Mouse (Mus musculus) limb, embryonic 15.5 days (tissue): ENCODE data around the gene Tmem184a. TPM values are rescaled to one million over a fixed set of nuclear protein-coding genes. Genes with fewer than 3 reads are reported as not detected.
A peak's percentile ranks its signal among the peaks of the same experiment; 100 is the strongest.

ENCODE experiments used
- ATAC-seq: fragments of 200-750 bp; cut with Nextera tagmentation; 2 replicates; pipeline ENCODE4 v1.8.0; 2017; ENCODE audit warnings: low read depth, moderate TSS enrichment; ENCODE audit not compliant: insufficient number of reproducible peaks, low FRiP score, low TSS enrichment
- H3K27ac ChIP-seq: fragments of 300-500 bp; sonication (generic); 2 replicates; pipeline ENCODE4 v1.5.1; 2015; ENCODE audit warnings: moderate library complexity, mild to moderate bottlenecking, inconsistent platforms
- H3K27me3 ChIP-seq: fragments of 300-500 bp; sonication (generic); 2 replicates; pipeline ENCODE4 v1.6.1; 2015; ENCODE audit warnings: inconsistent platforms
- H3K36me3 ChIP-seq: fragments of 300-500 bp; sonication (generic); 2 replicates; pipeline ENCODE4 v1.6.1; 2015; ENCODE audit warnings: inconsistent platforms
- H3K4me1 ChIP-seq: fragments of 300-500 bp; sonication (generic); 2 replicates; pipeline ENCODE4 v1.6.1; 2015; ENCODE audit warnings: inconsistent platforms
- H3K4me2 ChIP-seq: fragments of 300-500 bp; sonication (generic); 2 replicates; pipeline ENCODE4 v1.6.1; 2015; ENCODE audit warnings: mild to moderate bottlenecking, inconsistent platforms
- H3K4me3 ChIP-seq: fragments of 300-500 bp; sonication (generic); 2 replicates; pipeline ENCODE4 v1.5.1; 2015; ENCODE audit warnings: mild to moderate bottlenecking, inconsistent platforms
- H3K9ac ChIP-seq: fragments of 300-500 bp; sonication (generic); 2 replicates; pipeline ENCODE4 v1.6.1; 2015; ENCODE audit warnings: inconsistent platforms
- H3K9me3 ChIP-seq: fragments of 300-500 bp; sonication (generic); 2 replicates; pipeline ENCODE4 v1.6.1; 2016; ENCODE audit warnings: inconsistent platforms
- WGBS: fragments of 180-500 bp; shearing (Covaris S2); methylation state at CpG from one replicate; pipeline ENCODE4 v1.1.7; 2015; 5-methylcytosine and 5-hydroxymethylcytosine counted together
- polyA plus RNA-seq: library from polyadenylated mRNA; unstranded; fragments of >200 nt; fragmentation: Nextera tagmentation; extraction: Ambion mirVana; gene quantifications from 2 replicates; pipeline ENCODE4 v1.2.1, GENCODE M21; 2015

The Tmem184a gene
- polyA plus RNA-seq, 1 experiment from 2014 or later, result 11.1 TPM

DNA sequence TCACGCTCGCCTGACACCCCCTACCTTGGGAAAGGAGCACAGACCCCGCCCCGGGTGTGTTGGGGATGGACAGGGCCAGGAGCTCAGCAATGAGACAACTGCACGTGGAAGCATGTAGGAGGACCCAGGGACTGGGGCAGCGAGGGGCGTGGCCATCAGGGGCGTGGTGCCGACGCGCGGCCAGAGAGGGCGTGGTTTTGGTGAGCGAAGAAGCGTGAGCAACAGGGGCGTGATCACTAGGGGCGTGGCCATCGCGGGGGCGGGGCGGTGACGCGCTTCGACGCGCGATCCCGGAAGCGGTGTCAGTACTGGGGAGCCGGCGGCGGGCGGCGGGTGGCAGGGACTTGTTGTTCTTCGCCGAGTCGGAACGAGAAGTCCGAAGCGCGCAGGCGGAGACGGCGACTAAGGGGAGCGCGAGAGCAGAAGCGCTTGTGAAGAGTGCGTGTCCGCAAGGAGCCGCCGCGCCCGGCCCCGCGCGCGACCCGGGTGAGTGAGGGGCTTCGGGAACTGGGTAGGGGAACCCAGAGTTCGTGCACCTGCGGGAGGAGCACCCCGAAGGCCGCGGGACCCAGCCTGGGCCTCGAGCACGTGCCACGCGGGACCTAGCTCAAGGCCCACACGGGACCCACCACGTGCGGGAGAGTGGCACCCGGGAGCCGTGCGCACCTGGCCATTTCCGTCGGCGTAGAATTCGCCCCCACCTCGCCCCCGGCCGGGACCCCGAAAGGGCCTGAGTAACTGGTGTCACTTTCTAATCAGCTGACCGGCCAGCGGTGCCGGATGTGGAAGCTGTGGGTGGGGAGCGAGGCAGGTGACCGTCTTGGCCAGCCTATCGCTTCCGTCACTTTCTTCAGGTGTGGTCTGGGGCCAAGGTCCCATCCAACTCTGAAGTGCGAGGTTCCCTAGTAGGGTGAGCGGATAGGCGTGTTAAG lies 28.2 kb downstream of the Tmem184a start, which contains the start of gene Mafk:
Gene Mafk, plus strand, starts transcription at position 287 of the 932 bp plus-strand sequence.
- no peaks in the 10 kb centered on the region for H3K9me3 ChIP-seq
- H3K4me3 ChIP-seq, result peak within 1 kb of the TSS; percentile 94
- H3K36me3 ChIP-seq, result no peaks in the 10 kb centered on the region
- peak within 1 kb of the TSS; percentile 81 for H3K27ac ChIP-seq
- peak; percentile 78 for ATAC-seq
- H3K4me2 ChIP-seq, result peak within 1 kb of the TSS; percentile 100
- peaks cover 48% of the 10 kb centered on the region for H3K4me1 ChIP-seq
- no peaks in the 10 kb centered on the region for H3K27me3 ChIP-seq
- peak within 1 kb of the TSS; percentile 73 for H3K9ac ChIP-seq
- whole genome bisulfite sequencing, result under 1% methylated on average over 91 of the region's 92 CpGs

DNA sequence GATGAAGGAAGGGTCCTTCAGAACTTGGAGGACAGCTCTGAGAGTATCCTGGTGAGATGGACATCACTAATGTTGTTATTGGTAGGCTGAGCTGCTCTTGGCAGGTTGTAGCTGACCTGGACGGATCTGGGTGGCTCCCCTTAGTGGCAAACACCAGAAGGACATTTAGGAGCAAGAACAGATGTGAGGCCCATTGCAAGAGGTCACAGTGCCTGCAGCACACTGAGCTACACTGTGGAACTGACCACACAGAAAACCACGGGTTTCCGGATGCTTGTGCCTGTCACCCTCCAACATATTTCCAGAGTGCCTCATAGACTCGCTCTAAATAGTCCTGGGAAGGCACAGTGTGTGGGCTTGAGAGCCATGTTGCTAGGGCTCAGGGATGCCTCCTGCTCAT lies 30.3 kb downstream of the Tmem184a start:
- Histone ChIP-seq H3K9ac (no peak overlapping the region), H3K27ac (no peak overlapping the region), H3K4me1 (peaks cover 32% of the 10 kb centered on the region), H3K4me2 (no peak overlapping the region), H3K36me3 (no peaks in the 10 kb centered on the region), H3K9me3 (no peaks in the 10 kb centered on the region), H3K27me3 (no peaks in the 10 kb centered on the region), H3K4me3 (no peak overlapping the region)
- no peak for ATAC-seq
- 50% methylated on average over 4 of the region's 4 CpGs for WGBS

DNA sequence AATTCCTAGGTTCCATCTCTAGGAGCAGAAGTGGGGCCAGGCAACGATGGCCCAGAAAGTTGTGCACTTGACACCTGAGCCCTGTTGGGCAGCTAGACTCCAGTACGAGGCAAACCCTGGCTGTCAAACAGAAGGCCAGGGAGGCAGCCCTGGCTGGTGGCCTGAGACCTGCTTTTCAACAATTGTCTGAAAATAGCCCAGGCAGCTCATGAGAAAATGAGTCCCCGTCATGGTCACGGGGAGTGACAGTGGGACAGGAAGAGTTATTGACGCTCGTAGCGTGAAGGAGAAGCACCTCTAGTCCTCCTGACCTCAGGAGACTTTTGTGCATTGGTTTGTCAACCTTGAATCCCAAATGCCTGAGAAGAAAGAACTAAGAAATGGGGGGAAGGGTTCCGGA lies 38.3 kb downstream of the Tmem184a start:
- Histone ChIP-seq H3K4me1 (no peaks in the 10 kb centered on the region), H3K4me2 (no peak overlapping the region), H3K9ac (no peak overlapping the region), H3K27me3 (no peaks in the 10 kb centered on the region), H3K4me3 (no peak overlapping the region), H3K9me3 (no peaks in the 10 kb centered on the region), H3K27ac (no peak overlapping the region), H3K36me3 (no peaks in the 10 kb centered on the region)
- 81% methylated on average over 8 of the region's 8 CpGs for WGBS
- no peak for ATAC-seq

DNA sequence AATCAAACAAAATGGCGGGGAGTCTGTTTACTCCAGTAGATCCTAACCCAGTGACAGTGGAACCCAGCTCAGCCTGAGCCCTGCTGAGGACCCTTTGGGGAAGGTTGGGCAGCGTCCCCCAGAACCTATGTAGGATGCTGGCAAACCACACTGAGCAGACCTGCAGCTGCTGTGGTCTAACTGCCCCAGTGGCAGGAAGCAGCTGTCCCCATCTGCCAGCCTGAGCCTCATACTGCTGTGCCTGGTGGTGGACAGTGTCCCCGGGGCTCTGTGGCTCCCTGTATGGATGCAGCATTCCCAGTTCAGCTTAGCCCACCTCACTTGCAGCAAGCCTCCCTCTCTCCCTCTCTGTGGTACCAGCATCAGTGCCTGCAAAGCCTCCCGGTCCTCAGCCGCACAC lies 42.8 kb downstream of the Tmem184a start:
- peaks cover 13% of the 10 kb centered on the region for H3K4me1 ChIP-seq
- WGBS, result 77% methylated on average over 5 of the region's 5 CpGs
- no peak overlapping the region for H3K9ac ChIP-seq

DNA sequence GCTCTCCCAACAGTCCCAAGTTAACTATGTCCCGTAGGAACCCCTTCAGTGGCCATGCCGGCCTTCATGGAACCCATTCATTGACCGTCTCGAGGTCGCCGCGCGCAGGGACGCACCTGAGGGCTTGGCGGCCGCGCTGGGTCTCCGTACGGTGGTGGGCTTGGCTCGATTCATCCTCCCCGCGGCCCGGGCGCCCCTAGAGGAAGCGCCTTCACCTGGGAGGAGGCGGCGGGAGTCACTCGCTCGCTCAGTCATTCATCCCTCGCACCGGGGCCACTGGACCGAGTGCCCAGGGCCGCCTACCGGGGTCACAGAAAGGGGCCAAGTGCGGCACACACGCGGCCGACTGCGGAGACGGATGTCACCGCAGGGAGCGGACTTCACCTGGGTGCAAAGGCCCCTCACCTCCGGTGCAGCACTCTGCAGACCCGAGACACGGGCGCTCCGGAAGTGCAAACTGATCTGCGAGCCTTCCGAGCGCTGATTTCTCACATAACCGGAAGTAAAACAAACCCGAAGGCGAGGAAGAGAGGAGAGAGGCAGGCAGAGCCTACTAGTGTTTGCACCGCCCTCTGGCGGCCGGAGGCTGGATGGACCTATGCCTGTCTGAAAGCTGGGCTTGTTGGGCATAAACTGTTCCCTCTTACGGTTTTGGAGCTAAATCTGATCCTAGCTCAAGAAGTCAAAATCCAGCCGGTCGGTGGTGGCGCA lies 44.3 kb downstream of the Tmem184a start, which contains the start of gene Ints1:
Gene Ints1, minus strand, starts transcription at position 459 of the 711 bp plus-strand sequence.
- Histone ChIP-seq H3K27ac (peak within 1 kb of the TSS; percentile 44; the same call in 1 of the 2 replicates), H3K4me1 (peaks cover 13% of the 10 kb centered on the region), H3K36me3 (peaks cover 36% of the 10 kb centered on the region), H3K4me2 (peak within 1 kb of the TSS; percentile 80), H3K27me3 (no peaks in the 10 kb centered on the region), H3K4me3 (peak within 1 kb of the TSS; percentile 86), H3K9me3 (no peaks in the 10 kb centered on the region), H3K9ac (peak within 1 kb of the TSS; percentile 83)
- peak; percentile 86 for ATAC-seq
- WGBS, result under 1% methylated on average over 55 of the region's 55 CpGs

More for the DNA sequence above, 42.8 kb downstream of the Tmem184a start:
- no peak for ATAC-seq
- Histone ChIP-seq H3K4me3 (no peak overlapping the region), H3K27ac (no peak overlapping the region), H3K27me3 (no peaks in the 10 kb centered on the region), H3K36me3 (peaks cover 21% of the 10 kb centered on the region), H3K9me3 (no peaks in the 10 kb centered on the region), H3K4me2 (no peak overlapping the region)

DNA sequence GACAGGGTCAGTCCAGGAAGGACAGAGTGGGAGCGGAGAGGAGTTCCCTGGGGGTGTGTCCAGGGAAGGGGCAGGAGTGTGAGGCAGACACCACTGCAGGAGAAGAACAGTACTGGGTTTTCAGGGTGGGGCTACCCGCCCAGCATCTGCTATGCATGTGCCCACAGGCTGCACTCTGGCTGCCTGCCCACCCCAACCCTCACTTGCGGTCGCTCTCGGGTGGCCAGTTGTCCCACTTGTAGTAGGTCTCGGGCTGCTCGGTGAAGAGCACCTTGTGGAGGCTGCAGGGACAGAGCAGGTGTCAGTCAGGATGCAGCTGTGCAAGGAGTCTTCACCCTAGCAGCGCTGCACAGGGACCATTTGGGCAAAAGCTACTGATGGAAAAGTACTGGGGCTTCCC lies 51.5 kb downstream of the Tmem184a start:
- Histone ChIP-seq H3K9ac (no peak overlapping the region), H3K36me3 (peaks cover 100% of the 10 kb centered on the region), H3K27me3 (no peaks in the 10 kb centered on the region), H3K9me3 (no peaks in the 10 kb centered on the region), H3K4me3 (no peak overlapping the region), H3K4me2 (no peak overlapping the region), H3K27ac (no peak overlapping the region), H3K4me1 (no peaks in the 10 kb centered on the region)
- ATAC-seq, result no peak
- 85% methylated on average over 8 of the region's 8 CpGs for WGBS

DNA sequence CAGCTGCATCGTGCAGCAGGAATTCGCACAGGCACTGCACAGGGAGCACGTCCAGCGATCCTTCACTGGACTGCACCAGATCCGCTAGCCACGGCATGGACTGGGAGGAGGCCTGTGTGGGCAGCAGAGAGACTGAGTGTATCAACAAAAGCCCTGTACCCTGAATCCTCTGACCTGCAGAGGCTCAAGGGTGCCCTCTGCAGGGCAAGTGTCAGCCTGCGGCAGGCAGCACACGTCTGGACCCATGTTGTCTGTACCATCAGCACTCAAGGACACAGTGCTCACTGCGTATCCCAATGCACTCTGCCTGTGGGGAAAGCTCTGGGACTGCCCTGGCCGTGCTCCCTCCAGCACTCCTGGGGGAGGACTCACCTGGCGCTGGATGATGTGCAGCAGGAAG lies 55.4 kb downstream of the Tmem184a start:
- Histone ChIP-seq H3K4me2 (no peak overlapping the region), H3K9me3 (no peaks in the 10 kb centered on the region), H3K9ac (no peak overlapping the region), H3K4me3 (no peak overlapping the region), H3K4me1 (no peaks in the 10 kb centered on the region), H3K27me3 (no peaks in the 10 kb centered on the region), H3K36me3 (peaks cover 100% of the 10 kb centered on the region), H3K27ac (no peak overlapping the region)
- ATAC-seq, result no peak
- WGBS, result 74% methylated on average over 11 of the region's 11 CpGs

DNA sequence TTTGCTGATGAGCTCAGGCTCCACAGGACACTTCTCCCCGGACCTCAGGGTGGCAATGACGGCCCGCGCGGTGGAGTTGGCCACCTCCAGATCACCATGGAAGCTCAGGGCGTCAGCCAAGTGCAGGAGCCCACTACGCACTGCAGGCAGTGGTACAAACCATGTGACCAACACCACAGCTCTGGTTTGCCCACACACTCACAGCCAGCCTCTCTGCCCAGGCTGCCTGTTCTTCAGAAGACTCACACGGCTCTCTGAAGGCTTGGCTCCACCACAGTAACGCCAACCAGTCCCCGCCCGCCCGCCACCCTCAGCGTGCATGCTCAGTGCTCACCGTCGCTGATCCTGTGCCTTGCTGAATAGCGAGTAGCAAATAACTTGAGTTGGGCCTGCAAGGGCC lies 61.6 kb downstream of the Tmem184a start:
- ATAC-seq, result no peak

DNA sequence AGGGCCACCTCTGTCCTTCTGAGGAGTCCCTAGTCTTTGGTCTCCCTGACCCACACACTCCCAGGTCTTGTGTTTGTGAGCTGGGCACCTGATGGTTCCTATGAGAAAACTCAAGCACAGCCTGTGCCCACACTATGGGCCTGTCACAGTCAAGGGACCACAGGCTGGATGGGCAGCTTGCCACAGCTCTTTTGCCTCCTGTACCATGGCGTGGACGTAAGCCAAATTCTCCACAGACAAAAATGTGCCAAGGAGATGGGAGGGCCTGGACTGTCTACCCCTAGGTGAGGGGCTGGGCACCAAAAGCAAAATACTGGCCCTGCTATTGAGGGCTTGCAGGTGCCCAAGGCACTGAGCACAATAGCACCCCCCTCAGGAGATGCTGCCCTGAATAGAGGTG lies 63.1 kb downstream of the Tmem184a start:
- no peaks in the 10 kb centered on the region for H3K4me1 ChIP-seq
- no peak for ATAC-seq
- no peak overlapping the region for H3K9ac ChIP-seq
- H3K4me3 ChIP-seq, result no peak overlapping the region
- peaks cover 98% of the 10 kb centered on the region for H3K36me3 ChIP-seq
- no peak overlapping the region for H3K27ac ChIP-seq
- WGBS, result 86% methylated on average over 2 of the region's 2 CpGs
- no peak overlapping the region for H3K4me2 ChIP-seq
- H3K27me3 ChIP-seq, result no peaks in the 10 kb centered on the region
- H3K9me3 ChIP-seq, result no peaks in the 10 kb centered on the region

More for the DNA sequence above, 61.6 kb downstream of the Tmem184a start:
- no peak overlapping the region for H3K27ac ChIP-seq
- H3K4me1 ChIP-seq, result no peaks in the 10 kb centered on the region
- H3K9me3 ChIP-seq, result no peaks in the 10 kb centered on the region
- peaks cover 98% of the 10 kb centered on the region for H3K36me3 ChIP-seq
- WGBS, result 85% methylated on average over 16 of the region's 16 CpGs
- H3K27me3 ChIP-seq, result no peaks in the 10 kb centered on the region
- no peak overlapping the region for H3K9ac ChIP-seq
- H3K4me3 ChIP-seq, result no peak overlapping the region
- H3K4me2 ChIP-seq, result no peak overlapping the region

DNA sequence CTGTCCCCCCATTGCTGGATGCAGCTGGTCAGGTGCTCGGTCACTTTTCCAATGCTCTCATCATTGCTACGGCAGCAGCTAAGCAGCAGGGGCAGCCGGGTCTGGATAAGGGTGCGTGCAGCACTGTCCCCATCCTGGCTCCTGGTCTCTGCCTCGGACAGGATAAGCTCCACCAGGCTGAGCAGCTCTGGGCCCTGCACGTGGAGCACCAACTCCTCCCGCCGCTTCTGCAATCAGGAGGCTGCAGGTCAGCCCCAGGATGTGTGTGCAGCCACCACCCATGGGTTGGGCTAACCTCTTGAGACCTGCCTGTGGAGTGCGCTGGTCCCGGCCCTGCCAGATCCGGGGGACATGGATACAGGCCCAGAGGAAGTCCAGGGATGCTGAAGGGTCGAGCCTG lies 63.6 kb downstream of the Tmem184a start:
- WGBS, result 89% methylated on average over 12 of the region's 12 CpGs
- Histone ChIP-seq H3K9ac (no peak overlapping the region), H3K36me3 (peaks cover 98% of the 10 kb centered on the region), H3K4me2 (no peak overlapping the region), H3K27ac (no peak overlapping the region), H3K27me3 (no peaks in the 10 kb centered on the region), H3K4me1 (no peaks in the 10 kb centered on the region), H3K9me3 (no peaks in the 10 kb centered on the region), H3K4me3 (no peak overlapping the region)
- ATAC-seq, result no peak

DNA sequence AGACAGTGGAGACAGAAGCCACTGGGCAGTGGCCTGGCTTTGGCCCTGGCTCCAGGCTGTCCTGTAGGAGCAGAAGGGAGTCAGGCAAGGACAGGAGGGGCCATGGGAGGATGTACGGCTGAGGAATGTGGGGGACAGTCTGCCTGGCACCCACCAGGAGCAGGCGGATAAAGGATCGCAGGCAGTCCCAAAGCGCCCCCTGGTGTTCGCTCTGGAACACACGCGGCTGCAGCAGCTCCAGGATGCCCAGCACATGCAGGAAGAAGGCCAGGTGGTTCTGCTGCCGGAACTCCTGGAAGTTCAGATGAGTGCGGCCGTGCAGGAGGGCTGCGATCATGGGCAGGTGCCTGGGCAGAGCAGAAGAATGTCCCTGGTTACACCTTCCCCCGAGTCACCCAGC lies 65.0 kb downstream of the Tmem184a start:
- no peaks in the 10 kb centered on the region for H3K4me1 ChIP-seq

More for the DNA sequence above, 65.0 kb downstream of the Tmem184a start:
- WGBS, result 27% methylated on average over 12 of the region's 12 CpGs
- Histone ChIP-seq H3K27me3 (no peaks in the 10 kb centered on the region), H3K9me3 (no peaks in the 10 kb centered on the region), H3K36me3 (peaks cover 97% of the 10 kb centered on the region), H3K27ac (no peak overlapping the region), H3K4me2 (no peak overlapping the region), H3K9ac (no peak overlapping the region), H3K4me3 (no peak overlapping the region)
- no peak for ATAC-seq
